Mouse (Mus musculus) bone marrow macrophage, adult 2 months (primary cell): ENCODE data around the gene Dnmbp.
A peak's percentile ranks its signal among the peaks of the same experiment; 100 is the strongest.

Experiments used
- CTCF ChIP-seq: IDR thresholded peaks from 2 replicates; pipeline ENCODE4 v1.5.1; 2012; ENCODE audit warnings: low read depth, mild to moderate bottlenecking, low read length, moderate library complexity
- POLR2A ChIP-seq: IDR thresholded peaks from 2 replicates; pipeline ENCODE4 v1.6.1; 2012; ENCODE audit warnings: mild to moderate bottlenecking, low read depth, low read length, borderline replicate concordance

DNA sequence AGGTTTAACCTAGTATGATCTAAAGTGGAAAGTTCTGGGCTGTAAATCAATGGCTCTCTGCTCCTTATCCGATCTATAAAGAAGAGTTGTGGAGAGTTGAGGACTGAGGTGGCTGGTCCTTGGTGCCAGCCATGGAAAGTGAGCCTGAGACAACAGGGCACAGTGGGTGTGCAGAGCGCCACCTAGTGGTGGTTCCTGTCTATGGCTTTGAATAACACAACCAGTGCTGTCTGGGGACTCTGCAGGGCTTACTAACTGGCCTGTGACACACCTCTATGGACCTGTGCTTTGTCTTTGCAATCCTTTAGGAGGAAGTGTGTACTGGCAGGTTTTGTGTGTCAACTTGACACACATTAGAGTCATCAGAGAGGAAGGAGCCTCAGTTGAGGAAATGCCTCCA is 19.2 kb upstream of the Dnmbp start:
- peak; percentile 94 for TF ChIP-seq CTCF
- no peak for TF ChIP-seq POLR2A
